8 mouse cellular contexts compared by ENCODE assay signal in the genomic region with DNA sequence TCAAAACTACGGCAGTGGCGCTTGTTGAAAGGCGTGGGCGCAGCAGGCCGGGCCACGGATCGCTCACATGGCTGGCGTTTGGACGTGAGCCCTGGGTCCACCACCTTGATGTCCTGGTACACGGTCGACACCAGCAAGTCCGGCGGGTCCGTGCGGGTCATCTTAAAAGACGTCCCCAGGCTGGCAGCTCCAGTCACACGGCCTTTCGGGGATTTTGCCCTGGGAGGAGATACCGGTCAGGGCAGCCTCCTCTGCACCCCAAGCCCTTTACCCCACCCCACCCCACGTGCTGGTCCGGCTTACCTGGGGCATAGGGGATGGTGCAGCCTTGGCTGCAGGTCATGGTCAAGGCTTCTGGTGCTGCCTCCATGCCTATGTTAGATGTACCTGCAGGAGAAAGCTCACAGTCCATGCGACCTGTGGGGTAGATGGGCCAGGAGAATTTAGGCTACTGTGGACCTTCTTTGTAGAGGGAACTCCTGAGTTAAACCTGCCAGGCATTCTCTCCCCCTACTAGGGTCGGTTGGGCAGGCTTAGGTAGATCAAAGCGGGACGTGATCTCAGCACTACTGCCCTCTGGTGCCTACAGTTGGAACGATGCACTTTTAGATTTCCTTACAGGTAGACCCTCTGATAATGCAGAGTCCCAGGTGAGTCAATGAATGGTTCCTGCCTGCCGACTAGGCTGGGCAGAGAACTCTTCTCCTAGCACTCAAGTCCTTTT. TPM values are rescaled to one million over a fixed set of nuclear protein-coding genes. Genes with fewer than 3 reads are reported as not detected.
A peak's percentile ranks its signal among the peaks of the same experiment; 100 is the strongest.
DNase-seq lines count a peak whose midpoint lies in the region; ATAC-seq and TF ChIP-seq lines count a peak whose summit lies in the region.

No protein-coding gene starts in this region.

- peak; percentile 56 for TF ChIP-seq CTCF in bone marrow macrophage, adult 2 months (IDR thresholded peaks at IDR 0.05; ENCODE audit: low read depth, low read length)
- peak; percentile 65 for TF ChIP-seq CTCF in lung, embryonic 14.5 days (IDR thresholded peaks at IDR 0.05; ENCODE audit: low read depth)

- H3K27me3 ChIP-seq in forebrain, embryonic 12.5 days, result peaks cover 60% of the 10 kb centered on the region
- H3K27me3 ChIP-seq in kidney, embryonic 14.5 days (ENCODE audit: control insufficient read depth, insufficient read depth, low read length), result peaks cover 56% of the 10 kb centered on the region
- H3K27me3 ChIP-seq in lung, embryonic 14.5 days (ENCODE audit: insufficient read depth, low read length), result peaks cover 58% of the 10 kb centered on the region

- H3K9ac ChIP-seq in forebrain, embryonic 12.5 days, result no peak overlapping the region; the same call in 1 of the 2 replicates
- no peak overlapping the region for H3K9ac ChIP-seq in kidney, embryonic 14.5 days (ENCODE audit: low read depth, low read length)
- no peak overlapping the region for H3K9ac ChIP-seq in lung, embryonic 14.5 days

- 5% methylated on average over 27 of the region's 27 CpGs for WGBS in forebrain, embryonic 12.5 days
- WGBS in kidney, embryonic 14.5 days, result 8% methylated on average over 27 of the region's 27 CpGs
- 7% methylated on average over 27 of the region's 27 CpGs for WGBS in lung, embryonic 14.5 days

- peak overlapping the region; percentile 32; the same call in 1 of the 2 replicates for H3K4me2 ChIP-seq in forebrain, embryonic 12.5 days
- H3K4me2 ChIP-seq in kidney, embryonic 14.5 days (replicated peaks; ENCODE audit: low read depth, low read length), result peak overlapping the region; percentile 39
- H3K4me2 ChIP-seq in lung, embryonic 14.5 days, result peak overlapping the region; percentile 45

- no peaks in the 10 kb centered on the region for H3K9me3 ChIP-seq in forebrain, embryonic 12.5 days
- H3K9me3 ChIP-seq in kidney, embryonic 14.5 days (ENCODE audit: control insufficient read depth, low read length), result peaks cover 2% of the 10 kb centered on the region; the same call in 1 of the 2 replicates
- H3K9me3 ChIP-seq in lung, embryonic 14.5 days (ENCODE audit: low read depth, low read length), result no peaks in the 10 kb centered on the region

- intact Hi-C loops in heart, postnatal 25 days (cut with DNase I), result no loop called here

- H3K27ac ChIP-seq in bone marrow macrophage, adult 2 months (ENCODE audit: insufficient read depth, low read depth, low read length), result no peak overlapping the region
- no peak overlapping the region for H3K27ac ChIP-seq in forebrain, embryonic 12.5 days
- H3K27ac ChIP-seq in kidney, embryonic 14.5 days (ENCODE audit: low read depth, low read length), result no peak overlapping the region
- H3K27ac ChIP-seq in lung, embryonic 14.5 days (ENCODE audit: low read depth), result no peak overlapping the region

- no peak for TF ChIP-seq POLR2A in bone marrow macrophage, adult 2 months (IDR thresholded peaks at IDR 0.05; ENCODE audit: borderline replicate concordance, low read depth, low read length)

- H3K4me3 ChIP-seq in bone marrow macrophage, adult 2 months (ENCODE audit: insufficient read depth, low read length), result no peak overlapping the region
- H3K4me3 ChIP-seq in forebrain, embryonic 12.5 days (replicated peaks), result peak overlapping the region; percentile 19
- peak overlapping the region; percentile 22 for H3K4me3 ChIP-seq in kidney, embryonic 14.5 days (ENCODE audit: low read length)
- peak overlapping the region; percentile 28 for H3K4me3 ChIP-seq in lung, embryonic 14.5 days (ENCODE audit: low read depth, low read length)

- no peak for ATAC-seq in forebrain, embryonic 12.5 days (ENCODE audit: low FRiP score)
- no peak for ATAC-seq in kidney, embryonic 14.5 days (ENCODE audit: low FRiP score, low TSS enrichment)
- no peak for ATAC-seq in lung, embryonic 14.5 days (ENCODE audit: insufficient read depth)
- no peak for ATAC-seq in megakaryocyte-erythroid progenitor cell, adult 5-6 weeks (replicated peaks; ENCODE audit: low FRiP score, low TSS enrichment, poor library complexity, severe bottlenecking)

- H3K4me1 ChIP-seq in bone marrow macrophage, adult 2 months (ENCODE audit: control insufficient read depth, insufficient read depth, low read length), result peaks cover 28% of the 10 kb centered on the region
- peaks cover 58% of the 10 kb centered on the region for H3K4me1 ChIP-seq in forebrain, embryonic 12.5 days
- H3K4me1 ChIP-seq in kidney, embryonic 14.5 days (ENCODE audit: control insufficient read depth, insufficient read depth, low read length), result peaks cover 43% of the 10 kb centered on the region
- peaks cover 10% of the 10 kb centered on the region for H3K4me1 ChIP-seq in lung, embryonic 14.5 days (ENCODE audit: insufficient read depth)

- DNase-seq in heart, adult 11 months, result peak; percentile 94
- DNase-seq in heart, postnatal 25 days (ENCODE audit: low spot score), result no peak
- peak; percentile 73 for DNase-seq in lung, embryonic 14.5 days
- peak; percentile 67 to 71 for DNase-seq in right cerebral cortex, postnatal 10 days (ENCODE audit: low spot score in 2 of 2)

- H3K36me3 ChIP-seq in forebrain, embryonic 12.5 days (replicated peaks), result peaks cover 23% of the 10 kb centered on the region
- peaks cover 20% of the 10 kb centered on the region for H3K36me3 ChIP-seq in kidney, embryonic 14.5 days (ENCODE audit: control insufficient read depth, insufficient read depth, low read length)
- H3K36me3 ChIP-seq in lung, embryonic 14.5 days (ENCODE audit: insufficient read depth), result peaks cover 21% of the 10 kb centered on the region

RNA-seq across cellular contexts. Expression of a gene that starts 1.7 kb away (rescaled TPM):
- under 1 TPM; 0.08 to 0.10 TPM for total RNA-seq in heart, postnatal 25 days (2021)
- 0.11 and 0.21 TPM in 2 replicates for polyA plus RNA-seq in bone marrow macrophage, adult 2 months (2012; ENCODE audit: insufficient read depth, insufficient read length, missing spikeins)
- polyA plus RNA-seq in forebrain, embryonic 12.5 days (2016; fragmentation: Nextera tagmentation; extraction: Ambion mirVana), result 0.91 and 1.5 TPM in 2 replicates
- polyA plus RNA-seq in kidney, embryonic 14.5 days (2014; fragmentation: Nextera tagmentation; extraction: Ambion mirVana), result 0.07 and 0.18 TPM in 2 replicates
- 0.37 TPM in 1 of 2 replicates, not detected in the other for polyA plus RNA-seq in lung, embryonic 14.5 days (2014; fragmentation: Nextera tagmentation; extraction: Ambion mirVana)
- total RNA-seq in megakaryocyte-erythroid progenitor cell, adult 5-6 weeks (2014; fragmentation: Nextera tagmentation), result not detected in 2 replicates
- total RNA-seq in megakaryocyte-erythroid progenitor cell, adult 5-6 weeks (2017), result 0.09 TPM in 1 of 2 replicates, not detected in the other

RNA-seq across cellular contexts. Expression of a gene that starts 4.9 kb away (rescaled TPM):
- total RNA-seq in heart, postnatal 25 days (2021), result 10 to 100 TPM; 63.0 to 70.0 TPM
- polyA plus RNA-seq in bone marrow macrophage, adult 2 months (2012; ENCODE audit: insufficient read depth, insufficient read length, missing spikeins), result 20.0 and 23.0 TPM in 2 replicates
- 154 and 158 TPM in 2 replicates for polyA plus RNA-seq in forebrain, embryonic 12.5 days (2016; fragmentation: Nextera tagmentation; extraction: Ambion mirVana)
- polyA plus RNA-seq in kidney, embryonic 14.5 days (2014; fragmentation: Nextera tagmentation; extraction: Ambion mirVana), result 229 and 294 TPM in 2 replicates
- 183 and 197 TPM in 2 replicates for polyA plus RNA-seq in lung, embryonic 14.5 days (2014; fragmentation: Nextera tagmentation; extraction: Ambion mirVana)
- 36.5 and 43.2 TPM in 2 replicates for total RNA-seq in megakaryocyte-erythroid progenitor cell, adult 5-6 weeks (2014; fragmentation: Nextera tagmentation)
- total RNA-seq in megakaryocyte-erythroid progenitor cell, adult 5-6 weeks (2017), result 19.1 and 25.2 TPM in 2 replicates

RNA-seq across cellular contexts. Expression of a gene that starts 5.3 kb away (rescaled TPM):
- 1 to 10 TPM; 1.3 to 3.2 TPM for total RNA-seq in heart, postnatal 25 days (2021)
- 0.60 and 1.3 TPM in 2 replicates for polyA plus RNA-seq in bone marrow macrophage, adult 2 months (2012; ENCODE audit: insufficient read depth, insufficient read length, missing spikeins)
- polyA plus RNA-seq in forebrain, embryonic 12.5 days (2016; fragmentation: Nextera tagmentation; extraction: Ambion mirVana), result 5.2 and 5.9 TPM in 2 replicates
- 3.3 and 7.5 TPM in 2 replicates for polyA plus RNA-seq in kidney, embryonic 14.5 days (2014; fragmentation: Nextera tagmentation; extraction: Ambion mirVana)
- 2.2 and 4.1 TPM in 2 replicates for polyA plus RNA-seq in lung, embryonic 14.5 days (2014; fragmentation: Nextera tagmentation; extraction: Ambion mirVana)
- 6.5 and 8.1 TPM in 2 replicates for total RNA-seq in megakaryocyte-erythroid progenitor cell, adult 5-6 weeks (2014; fragmentation: Nextera tagmentation)
- 0.38 and 2.0 TPM in 2 replicates for total RNA-seq in megakaryocyte-erythroid progenitor cell, adult 5-6 weeks (2017)

RNA-seq across cellular contexts. Expression of a gene that starts 22.3 kb away (rescaled TPM):
- 100 to 1,000 TPM; 209 to 218 TPM for total RNA-seq in heart, postnatal 25 days (2021)
- 142 and 160 TPM in 2 replicates for polyA plus RNA-seq in bone marrow macrophage, adult 2 months (2012; ENCODE audit: insufficient read depth, insufficient read length, missing spikeins)
- polyA plus RNA-seq in forebrain, embryonic 12.5 days (2016; fragmentation: Nextera tagmentation; extraction: Ambion mirVana), result 332 and 360 TPM in 2 replicates
- 314 and 436 TPM in 2 replicates for polyA plus RNA-seq in kidney, embryonic 14.5 days (2014; fragmentation: Nextera tagmentation; extraction: Ambion mirVana)
- 282 and 295 TPM in 2 replicates for polyA plus RNA-seq in lung, embryonic 14.5 days (2014; fragmentation: Nextera tagmentation; extraction: Ambion mirVana)
- 151 and 209 TPM in 2 replicates for total RNA-seq in megakaryocyte-erythroid progenitor cell, adult 5-6 weeks (2014; fragmentation: Nextera tagmentation)
- 60.9 and 105 TPM in 2 replicates for total RNA-seq in megakaryocyte-erythroid progenitor cell, adult 5-6 weeks (2017)

RNA-seq across cellular contexts. Expression of a gene that starts 28.4 kb away (rescaled TPM):
- 10 to 100 TPM; 61.8 to 66.1 TPM for total RNA-seq in heart, postnatal 25 days (2021)
- polyA plus RNA-seq in bone marrow macrophage, adult 2 months (2012; ENCODE audit: insufficient read depth, insufficient read length, missing spikeins), result 76.0 and 76.9 TPM in 2 replicates
- 76.6 and 76.8 TPM in 2 replicates for polyA plus RNA-seq in forebrain, embryonic 12.5 days (2016; fragmentation: Nextera tagmentation; extraction: Ambion mirVana)
- 59.6 and 81.1 TPM in 2 replicates for polyA plus RNA-seq in kidney, embryonic 14.5 days (2014; fragmentation: Nextera tagmentation; extraction: Ambion mirVana)
- polyA plus RNA-seq in lung, embryonic 14.5 days (2014; fragmentation: Nextera tagmentation; extraction: Ambion mirVana), result 75.5 and 85.7 TPM in 2 replicates
- total RNA-seq in megakaryocyte-erythroid progenitor cell, adult 5-6 weeks (2014; fragmentation: Nextera tagmentation), result 55.8 and 58.7 TPM in 2 replicates
- 58.5 and 92.0 TPM in 2 replicates for total RNA-seq in megakaryocyte-erythroid progenitor cell, adult 5-6 weeks (2017)
